Mouse (Mus musculus) brain, embryonic 14.5 days (tissue): ENCODE measurements around the gene Mfap1b.

Source experiments
- CTCF ChIP-seq: fragments of 200-500 bp; IDR thresholded peaks from 2 replicates; pipeline ENCODE4 v1.5.1; 2012; ENCODE audit warnings: inconsistent platforms, mild to moderate bottlenecking, moderate library complexity, borderline replicate concordance; ENCODE audit not compliant: insufficient read depth, insufficient read length; ENCODE audit errors: extremely low read depth
- POLR2A ChIP-seq: fragments of 200-500 bp; IDR thresholded peaks from 2 replicates; pipeline ENCODE4 v1.6.1; 2012; ENCODE audit warnings: mild to moderate bottlenecking, inconsistent platforms, borderline replicate concordance; ENCODE audit not compliant: poor library complexity, insufficient read depth, insufficient read length, severe bottlenecking; ENCODE audit errors: extremely low read depth

- no peak for TF ChIP-seq CTCF
- no peak for TF ChIP-seq POLR2A
These were observed 44.2 kb upstream of the Mfap1b start for GRCm38 (mm10) chr2:121518106-121518505.
